Mouse (Mus musculus) neutrophil, adult 5-6 weeks (primary cell): ENCODE measurements around the gene Gm8094. TPM values are rescaled to one million over a fixed set of nuclear protein-coding genes. Genes with fewer than 3 reads are reported as not detected.
"Not testable (repeated sequence)": the region's sequence is repeated elsewhere in the genome, so short reads cannot be mapped to it uniquely, and the experiment has no call there.

Experiments
- ATAC-seq: fragments of 151-379, 151-347 bp; 2 replicates; pipeline ENCODE4 v1.8.0; 2017; ENCODE audit warnings: mild to moderate bottlenecking, moderate TSS enrichment; ENCODE audit not compliant: insufficient number of reproducible peaks, poor library complexity, low FRiP score, severe bottlenecking; ENCODE audit errors: extremely low read depth
- total RNA-seq: library from RNA; stranded (forward); fragments of 200-1000 nt; gene quantifications from 2 replicates; pipeline ENCODE4 v1.2.3, GENCODE M21; 2017

Gene Gm8094
- not detected in 2 replicates for total RNA-seq

DNA sequence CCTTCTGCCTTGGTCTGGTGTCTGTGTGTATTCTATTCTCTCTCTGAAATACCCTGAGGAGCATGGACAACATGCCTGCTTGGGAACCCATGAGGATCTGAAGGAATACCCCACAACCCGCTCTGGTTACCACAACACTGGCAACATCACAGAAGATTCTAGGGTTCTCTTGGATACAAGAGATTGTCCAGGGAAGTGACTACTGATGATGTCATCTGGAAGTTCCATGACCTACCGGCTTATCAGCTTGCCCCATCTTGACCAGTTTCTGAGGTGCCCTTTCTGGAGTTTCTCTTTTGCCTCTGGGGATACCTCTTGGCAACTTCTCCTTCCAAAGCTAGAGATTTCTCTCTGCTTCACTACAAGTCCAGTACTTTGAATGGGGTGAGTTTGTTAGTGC lies at the start of gene Gm8094:
Gm8094 (minus strand) TSS at position 101 of the 400 bp plus-strand sequence.
- not testable (repeated sequence) for ATAC-seq

DNA sequence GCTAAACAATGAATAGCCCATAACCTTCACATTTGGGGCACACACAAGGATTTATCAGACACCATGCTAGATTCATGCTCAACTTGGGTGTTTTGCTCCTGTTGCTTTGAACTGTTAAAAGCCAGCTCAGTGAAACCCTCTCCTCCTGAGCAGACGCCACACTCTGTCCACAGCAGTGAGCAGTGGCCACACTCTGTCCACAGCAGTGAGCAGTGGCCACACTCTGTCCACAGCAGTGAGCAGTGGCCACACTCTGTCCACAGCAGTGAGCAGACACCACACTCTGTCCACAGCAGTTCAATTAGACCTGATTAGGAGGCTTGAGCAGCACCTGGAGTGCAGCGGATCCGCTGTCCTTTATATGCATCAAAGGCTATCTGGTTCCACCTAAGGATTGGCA lies 43.2 kb upstream of the Gm8094 start:
- not testable (repeated sequence) for ATAC-seq

DNA sequence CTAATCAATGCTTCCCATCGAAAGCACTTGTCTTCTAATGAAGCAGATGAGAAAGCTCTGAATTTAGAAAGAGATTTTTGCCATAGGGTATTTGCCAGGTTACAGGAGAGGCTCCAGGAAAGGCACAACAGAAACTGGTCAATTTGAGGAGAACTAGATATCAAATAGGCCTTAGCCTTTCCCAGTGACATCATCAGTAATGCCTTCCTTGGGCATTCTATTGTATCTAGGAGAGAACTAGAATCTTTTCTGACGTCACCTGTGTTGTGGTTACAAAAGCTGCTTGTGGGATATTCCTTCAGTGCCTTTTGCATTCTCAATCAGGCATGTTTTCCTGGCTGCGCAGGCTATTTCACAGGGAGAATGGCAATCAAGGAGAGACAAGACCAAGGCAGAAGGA lies 23.9 kb upstream of the Gm8094 start, which contains the start of gene Gm8104:
Gm8104 (plus strand) TSS at position 301 of the 400 bp plus-strand sequence.
- not testable (repeated sequence) for ATAC-seq

DNA sequence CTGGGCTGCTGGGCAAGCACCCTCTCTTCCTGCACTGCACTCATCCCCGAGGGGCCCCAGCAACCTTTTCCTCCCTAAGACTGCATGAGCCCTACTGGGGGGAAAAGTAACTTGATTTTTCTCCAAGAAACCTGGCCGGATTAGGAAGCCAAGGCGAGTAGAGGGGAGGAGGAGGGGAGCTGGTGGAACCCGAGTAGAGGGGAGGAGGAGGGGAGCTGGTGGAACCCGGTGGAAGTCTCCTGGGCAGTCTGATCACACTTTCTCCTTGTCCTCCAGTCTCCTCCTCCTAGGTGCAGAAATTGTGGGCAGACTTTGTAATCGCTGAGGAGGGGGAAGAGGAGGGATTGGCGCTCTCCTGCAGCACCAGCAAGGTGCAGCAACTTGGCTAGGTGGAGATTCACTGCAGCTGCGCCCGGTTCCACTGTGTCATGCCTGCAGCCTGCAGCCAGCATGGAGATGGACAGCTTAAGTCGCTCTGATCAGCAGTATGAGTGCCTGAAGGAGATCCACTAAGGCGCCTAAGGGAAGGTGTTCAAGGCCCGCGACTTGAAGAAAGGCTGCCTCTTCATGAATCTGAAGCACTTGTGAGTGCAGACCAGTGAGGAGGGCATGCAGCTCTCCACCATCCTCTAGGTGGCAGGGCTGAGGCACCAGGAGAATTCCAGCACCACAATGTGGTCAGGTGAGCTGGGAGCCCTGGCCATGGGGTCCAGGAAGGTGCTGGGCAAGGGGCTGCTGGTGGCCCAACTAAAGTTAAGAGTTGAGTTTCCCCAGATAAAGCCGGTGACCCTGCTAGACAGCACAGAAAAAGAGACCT lies 12.9 kb upstream of the Gm8094 start:
- ATAC-seq = not testable (repeated sequence)

DNA sequence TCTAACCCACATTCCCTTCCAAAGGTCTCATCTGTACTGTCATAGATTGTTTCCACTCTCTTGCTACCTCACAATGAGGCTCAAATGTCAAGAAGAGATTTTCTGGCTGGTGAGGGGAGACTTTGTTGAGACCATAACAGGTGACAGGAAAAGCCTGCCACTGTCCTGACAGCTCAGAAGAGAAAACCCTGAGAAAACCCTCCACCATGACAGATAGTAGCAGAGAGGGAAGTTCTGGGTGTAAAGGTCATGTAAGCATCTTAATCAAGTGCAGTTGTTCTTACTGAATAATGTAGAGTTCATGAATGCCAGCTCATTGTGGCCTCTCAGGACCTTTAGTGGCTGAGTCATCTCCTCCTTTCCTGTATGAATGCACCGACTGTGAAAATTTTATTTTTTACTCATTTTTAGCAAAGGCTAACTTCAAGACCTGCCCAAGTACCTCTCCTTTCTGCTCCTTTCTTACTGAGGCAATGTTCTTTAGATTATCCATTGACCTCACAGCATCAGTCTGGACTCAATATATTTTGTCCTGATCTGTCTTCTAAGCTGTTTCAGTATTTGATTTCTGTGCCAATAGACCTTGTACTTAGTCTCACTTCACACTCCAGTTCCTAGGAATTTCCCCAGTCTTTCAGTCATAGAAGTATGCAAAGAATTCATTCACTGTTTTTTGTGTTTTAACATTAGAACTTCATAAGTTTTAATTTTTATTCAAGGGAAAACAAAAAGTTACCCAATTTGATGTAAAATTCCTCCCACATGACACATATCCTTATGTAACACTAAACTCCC lies 8.7 kb upstream of the Gm8094 start:
- not testable (repeated sequence) for ATAC-seq

DNA sequence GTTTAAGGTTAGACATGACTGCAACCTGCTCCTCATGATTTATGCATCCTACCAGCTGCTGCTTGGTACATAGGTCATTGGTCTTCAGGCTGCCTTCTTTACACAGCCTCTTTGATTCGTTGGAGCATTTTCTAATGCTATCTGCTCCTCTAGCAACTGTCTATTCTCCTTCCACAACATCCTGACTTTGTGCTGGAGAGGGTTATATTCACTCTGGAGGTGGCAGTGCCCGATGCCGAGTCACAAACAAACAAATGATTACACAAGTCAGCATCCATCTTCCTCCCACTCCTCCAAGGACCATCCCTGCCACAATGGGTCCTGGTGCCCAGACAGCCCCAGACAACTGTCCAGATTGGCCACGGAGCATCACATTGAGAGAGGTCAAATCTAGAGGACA lies 16.3 kb downstream of the Gm8094 start:
- ATAC-seq = not testable (repeated sequence)

DNA sequence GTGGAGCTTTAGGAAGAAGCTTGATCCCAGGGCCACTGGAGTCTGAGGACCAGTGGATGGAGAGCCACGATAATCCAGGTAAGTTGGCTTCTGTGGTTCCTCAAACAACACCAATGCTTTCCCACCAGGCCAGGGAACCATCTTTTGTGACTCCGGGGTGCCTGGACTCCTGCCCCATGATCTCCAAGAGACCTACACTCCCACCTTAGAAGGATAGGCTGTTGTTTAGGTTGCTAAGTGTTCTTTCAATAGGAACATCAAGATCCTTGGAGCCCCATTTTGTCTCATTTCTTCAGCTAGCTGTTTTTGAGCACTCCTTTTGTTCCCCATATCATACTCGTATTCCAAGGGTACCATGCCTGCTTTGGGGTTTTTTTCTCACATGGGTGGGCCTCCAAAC lies 18.4 kb downstream of the Gm8094 start:
- not testable (repeated sequence) for ATAC-seq

Other genes with a start within 250 kb of the Gm8094 start
- gene Gm21977, start 223.2 kb downstream of the Gm8094 start, total RNA-seq = not detected in 2 replicates
- gene Gm8082, start 83.0 kb downstream of the Gm8094 start, total RNA-seq = not detected in 2 replicates
- not detected in 2 replicates for gene Gm10376, start 61.0 kb downstream of the Gm8094 start, total RNA-seq
- not detected in 2 replicates for gene Gm8104, start 24.0 kb upstream of the Gm8094 start, total RNA-seq
- not detected in 2 replicates for gene Gm7233, start 103.2 kb upstream of the Gm8094 start, total RNA-seq
- gene Gm8122, start 158.7 kb upstream of the Gm8094 start, total RNA-seq = not detected in 2 replicates
- gene Gm8126, start 182.0 kb upstream of the Gm8094 start, total RNA-seq = not detected in 2 replicates
- gene Gm9732, start 198.4 kb upstream of the Gm8094 start, total RNA-seq = not detected in 2 replicates
- gene Gm8127, start 217.2 kb upstream of the Gm8094 start, total RNA-seq = not detected in 2 replicates